Mouse (Mus musculus) E14TG2a.4 (cell line): ENCODE results near the gene Phox2a.

Experiments
- CTCF ChIP-seq: conservative IDR thresholded peaks from 2 replicates; pipeline ENCODE4 v1.5.1; 2014; ENCODE audit warnings: low read length
- NANOG ChIP-seq: IDR thresholded peaks from 2 replicates; pipeline ENCODE4 v1.6.1; 2014; ENCODE audit warnings: borderline replicate concordance, low read length, mixed read lengths

DNA sequence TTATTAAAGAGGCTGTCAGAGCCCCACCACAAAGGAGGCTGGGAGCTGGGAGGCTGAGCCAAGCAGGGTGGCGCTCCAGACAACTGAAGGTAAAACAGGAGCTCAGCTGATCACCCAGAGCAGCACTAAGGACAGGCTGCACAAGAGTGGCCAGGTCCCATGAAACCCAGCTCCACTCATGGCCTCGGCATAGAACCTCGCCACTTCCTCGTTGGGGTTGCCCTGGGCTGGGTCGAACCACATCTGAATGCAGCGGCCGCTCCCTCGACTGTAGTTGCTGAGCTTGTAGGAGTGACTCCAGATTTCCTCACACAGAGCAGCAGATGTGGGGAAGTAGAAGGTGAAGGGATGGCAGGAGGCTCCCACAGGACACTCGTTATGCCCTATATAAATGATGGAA lies 40.2 kb downstream of the Phox2a start:
- TF ChIP-seq CTCF (no peak), NANOG (no peak)
